Mouse (Mus musculus): Measurements from ENCODE around the gene Tanc1. TPM values are rescaled to one million over a fixed set of nuclear protein-coding genes. Genes with fewer than 3 reads are reported as not detected.

Tanc1 gene
- polyA plus RNA-seq, 1 experiment, result not detected

- Histone ChIP-seq H3K4me3 (ENCODE audit: insufficient read depth, low read depth, low read length) (no peak overlapping the region), H3K4me1 (ENCODE audit: control insufficient read depth, insufficient read depth, low read length) (peaks cover 3% of the 10 kb centered on the region; the same call in 1 of the 2 replicates), H3K27ac (ENCODE audit: insufficient read depth, low read depth, low read length) (no peak overlapping the region)
- TF ChIP-seq CTCF (IDR thresholded peaks at IDR 0.05; ENCODE audit: insufficient read depth, low read depth, low read length) (no peak), POLR2A (IDR thresholded peaks at IDR 0.05; ENCODE audit: insufficient read depth, low read depth, low read length) (no peak)
- WGBS, result 97% methylated on average over 15 of the region's 15 CpGs
Measured at GRCm38 (mm10) chr2:59818663-59819062, 206.8 kb downstream of the Tanc1 start.

GRCm38 (mm10) chr2:59819415-59819814 lies 207.6 kb downstream of the Tanc1 start:
- WGBS, result 82% methylated on average over 6 of the region's 6 CpGs
- peaks cover 8% of the 10 kb centered on the region; the same call in 1 of the 2 replicates for H3K4me1 ChIP-seq (ENCODE audit: control insufficient read depth, insufficient read depth, low read length)
- H3K4me3 ChIP-seq (ENCODE audit: insufficient read depth, low read depth, low read length), result no peak overlapping the region
- TF ChIP-seq POLR2A (IDR thresholded peaks at IDR 0.05; ENCODE audit: insufficient read depth, low read depth, low read length), result no peak
- H3K27ac ChIP-seq (ENCODE audit: insufficient read depth, low read depth, low read length), result no peak overlapping the region

DNA sequence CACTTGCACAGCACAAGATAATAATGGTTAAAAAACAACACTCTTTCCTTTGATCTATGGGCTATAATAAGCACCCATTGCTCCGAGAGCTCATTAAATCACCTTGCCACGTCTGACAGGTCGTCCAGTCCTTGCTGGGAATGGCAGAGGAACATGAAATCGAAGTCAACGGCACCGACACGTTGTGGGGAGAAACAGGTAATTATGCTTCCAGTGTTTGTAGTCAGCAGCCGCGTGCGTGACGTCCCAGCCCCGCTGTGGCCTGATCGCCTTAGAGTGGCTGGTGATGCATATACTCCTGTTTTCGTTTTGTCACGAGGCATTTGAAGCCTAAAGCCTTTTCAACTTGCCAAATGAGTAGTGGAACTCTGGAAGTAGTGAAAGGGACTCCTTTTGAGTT lies 208.2 kb downstream of the Tanc1 start:
- Histone ChIP-seq H3K27ac (ENCODE audit: insufficient read depth, low read depth, low read length) (no peak overlapping the region), H3K4me3 (ENCODE audit: insufficient read depth, low read depth, low read length) (no peak overlapping the region), H3K4me1 (ENCODE audit: control insufficient read depth, insufficient read depth, low read length) (peaks cover 10% of the 10 kb centered on the region; the same call in 1 of the 2 replicates)
- TF ChIP-seq POLR2A (IDR thresholded peaks at IDR 0.05; ENCODE audit: insufficient read depth, low read depth, low read length), result no peak
- no peak for TF ChIP-seq CTCF (IDR thresholded peaks at IDR 0.05; ENCODE audit: insufficient read depth, low read depth, low read length)
- 79% methylated on average over 15 of the region's 15 CpGs for WGBS

DNA sequence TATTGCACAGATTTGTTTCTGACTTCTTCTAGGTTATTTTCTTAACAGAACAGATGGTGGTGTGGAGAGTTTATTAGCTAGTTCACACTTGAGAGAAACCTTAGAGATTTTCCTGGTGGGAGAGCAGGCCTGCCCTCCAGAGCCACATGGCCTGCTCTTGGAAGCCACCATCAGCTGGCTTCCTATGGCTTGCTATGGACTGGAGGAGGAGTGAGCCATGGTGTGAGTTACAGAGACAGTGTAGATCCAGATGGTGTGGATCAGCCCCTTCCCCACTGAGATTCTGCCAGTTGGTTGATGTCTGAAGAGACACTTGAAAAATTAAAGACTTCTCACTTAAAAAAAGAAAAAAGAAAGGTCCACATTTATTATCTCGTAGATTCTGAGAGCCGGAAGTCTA lies 209.2 kb downstream of the Tanc1 start:
- no peak for TF ChIP-seq CTCF (IDR thresholded peaks at IDR 0.05; ENCODE audit: insufficient read depth, low read depth, low read length)
- no peak for TF ChIP-seq POLR2A (IDR thresholded peaks at IDR 0.05; ENCODE audit: insufficient read depth, low read depth, low read length)
- no peak overlapping the region for H3K4me3 ChIP-seq (ENCODE audit: insufficient read depth, low read depth, low read length)
- H3K27ac ChIP-seq (ENCODE audit: insufficient read depth, low read depth, low read length), result no peak overlapping the region
- H3K4me1 ChIP-seq (ENCODE audit: control insufficient read depth, insufficient read depth, low read length), result peaks cover 10% of the 10 kb centered on the region; the same call in 1 of the 2 replicates
- WGBS, result 95% methylated on average over 2 of the region's 2 CpGs

DNA sequence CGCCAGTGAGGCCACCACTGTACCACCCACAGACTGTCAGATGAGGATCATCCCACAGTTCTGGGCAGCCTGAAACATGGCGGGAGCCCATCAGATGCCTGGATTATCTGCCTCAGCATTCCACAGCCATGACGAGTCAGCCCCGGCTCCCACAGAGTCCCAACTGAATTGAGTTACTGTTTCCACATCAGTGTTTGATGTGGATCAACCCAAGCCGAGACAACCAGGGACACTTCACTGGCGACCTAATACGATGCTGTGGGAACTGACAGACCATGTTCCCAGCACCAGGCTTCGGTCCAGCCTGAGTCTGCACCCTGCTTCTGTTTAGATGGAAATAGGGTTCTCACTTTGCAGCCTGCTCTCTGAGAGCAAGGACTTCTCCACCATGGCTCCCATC lies 212.4 kb downstream of the Tanc1 start:
- no peak overlapping the region for H3K27ac ChIP-seq (ENCODE audit: insufficient read depth, low read depth, low read length)
- TF ChIP-seq CTCF (IDR thresholded peaks at IDR 0.05; ENCODE audit: insufficient read depth, low read depth, low read length) (no peak), POLR2A (IDR thresholded peaks at IDR 0.05; ENCODE audit: insufficient read depth, low read depth, low read length) (no peak)

GRCm38 (mm10) chr2:59825380-59825779 lies 213.5 kb downstream of the Tanc1 start:
- WGBS, result 88% methylated on average over 4 of the region's 4 CpGs
- TF ChIP-seq POLR2A (IDR thresholded peaks at IDR 0.05; ENCODE audit: insufficient read depth, low read depth, low read length) (no peak), CTCF (IDR thresholded peaks at IDR 0.05; ENCODE audit: insufficient read depth, low read depth, low read length) (no peak)

More for the DNA sequence above, 212.4 kb downstream of the Tanc1 start:
- no peak overlapping the region for H3K4me3 ChIP-seq (ENCODE audit: insufficient read depth, low read depth, low read length)
- WGBS, result 61% methylated on average over 8 of the region's 8 CpGs
- peaks cover 17% of the 10 kb centered on the region for H3K4me1 ChIP-seq (ENCODE audit: control insufficient read depth, insufficient read depth, low read length)

DNA sequence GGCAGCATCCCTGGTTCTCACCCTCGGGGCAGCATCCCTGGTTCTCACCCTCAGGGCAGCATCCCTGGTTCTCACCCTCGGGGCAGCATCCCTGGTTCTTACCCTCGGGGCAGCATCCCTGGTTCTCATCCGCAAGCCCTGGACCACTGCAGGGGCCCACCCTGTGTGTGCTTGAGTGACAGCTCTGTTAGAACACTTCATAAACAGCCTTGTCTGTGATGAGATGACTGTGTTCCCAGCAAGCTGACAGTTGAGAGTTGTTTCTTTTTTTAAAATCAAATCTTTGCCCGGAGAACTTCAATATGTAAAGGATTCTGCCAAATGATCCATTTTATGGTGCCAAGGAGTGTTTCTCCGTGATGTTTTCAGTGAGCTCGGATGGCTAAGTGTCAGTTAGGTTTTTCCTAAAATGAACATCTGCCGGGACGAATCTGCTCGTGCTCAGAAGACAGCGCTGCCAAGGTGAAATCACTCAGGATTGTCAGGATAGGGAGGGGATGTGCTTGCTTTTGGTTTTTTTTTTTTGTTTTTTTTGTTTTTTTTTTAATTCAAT lies 216.3 kb downstream of the Tanc1 start:
- TF ChIP-seq CTCF (IDR thresholded peaks at IDR 0.05; ENCODE audit: insufficient read depth, low read depth, low read length) (no peak), POLR2A (IDR thresholded peaks at IDR 0.05; ENCODE audit: insufficient read depth, low read depth, low read length) (no peak)
- 78% methylated on average over 11 of the region's 11 CpGs for WGBS
- Histone ChIP-seq H3K4me3 (ENCODE audit: insufficient read depth, low read depth, low read length) (no peak overlapping the region), H3K4me1 (ENCODE audit: control insufficient read depth, insufficient read depth, low read length) (peaks cover 32% of the 10 kb centered on the region), H3K27ac (ENCODE audit: insufficient read depth, low read depth, low read length) (no peak overlapping the region)

More at GRCm38 (mm10) chr2:59825380-59825779, 213.5 kb downstream of the Tanc1 start:
- no peak overlapping the region for H3K4me3 ChIP-seq (ENCODE audit: insufficient read depth, low read depth, low read length)
- H3K27ac ChIP-seq (ENCODE audit: insufficient read depth, low read depth, low read length), result no peak overlapping the region
- H3K4me1 ChIP-seq (ENCODE audit: control insufficient read depth, insufficient read depth, low read length), result peaks cover 28% of the 10 kb centered on the region

- Histone ChIP-seq H3K27ac (ENCODE audit: insufficient read depth, low read depth, low read length) (no peak overlapping the region; the same call in 1 of the 2 replicates), H3K4me3 (ENCODE audit: insufficient read depth, low read depth, low read length) (no peak overlapping the region), H3K4me1 (ENCODE audit: control insufficient read depth, insufficient read depth, low read length) (peaks cover 28% of the 10 kb centered on the region)
- WGBS, result 26% methylated on average over 14 of the region's 14 CpGs
- TF ChIP-seq POLR2A (IDR thresholded peaks at IDR 0.05; ENCODE audit: insufficient read depth, low read depth, low read length) (no peak), CTCF (IDR thresholded peaks at IDR 0.05; ENCODE audit: insufficient read depth, low read depth, low read length) (no peak)
Measured at GRCm38 (mm10) chr2:59828777-59829508, 217.1 kb downstream of the Tanc1 start.

DNA sequence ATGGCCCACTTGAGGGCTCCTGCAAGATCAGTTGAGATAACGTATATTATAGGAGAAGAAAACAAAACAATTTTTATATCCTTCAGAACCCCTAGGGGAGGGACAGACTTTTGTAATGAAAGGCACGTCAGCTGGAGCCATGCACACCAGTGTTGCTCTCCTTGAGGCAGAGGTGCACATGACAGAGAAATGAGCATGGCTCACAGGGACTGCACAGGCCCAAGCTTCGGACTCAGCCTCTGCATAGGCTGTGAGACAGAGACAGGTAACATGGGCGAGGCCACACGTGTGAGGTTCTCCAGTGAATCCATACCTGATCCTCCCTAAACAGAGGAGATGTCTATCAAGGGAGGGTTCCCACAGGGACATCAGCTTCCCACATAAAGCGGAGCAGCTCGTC lies 217.9 kb downstream of the Tanc1 start:
- TF ChIP-seq CTCF (IDR thresholded peaks at IDR 0.05; ENCODE audit: insufficient read depth, low read depth, low read length) (no peak), POLR2A (IDR thresholded peaks at IDR 0.05; ENCODE audit: insufficient read depth, low read depth, low read length) (no peak)
- H3K4me1 ChIP-seq (ENCODE audit: control insufficient read depth, insufficient read depth, low read length), result peaks cover 21% of the 10 kb centered on the region
- 88% methylated on average over 7 of the region's 7 CpGs for WGBS
- no peak overlapping the region; the same call in 1 of the 2 replicates for H3K27ac ChIP-seq (ENCODE audit: insufficient read depth, low read depth, low read length)
- H3K4me3 ChIP-seq (ENCODE audit: insufficient read depth, low read depth, low read length), result no peak overlapping the region
